Mouse (Mus musculus) midbrain, embryonic 13.5 days (tissue): ENCODE results near the gene Ralgapa2. TPM values are rescaled to one million over a fixed set of nuclear protein-coding genes. Genes with fewer than 3 reads are reported as not detected.

Experiments
- ATAC-seq: fragments of 200-750 bp; cut with Nextera tagmentation; 2 replicates; pipeline ENCODE4 v1.8.0; 2017; ENCODE audit warnings: mild to moderate bottlenecking, moderate TSS enrichment, moderate library complexity
- H3K27ac ChIP-seq: fragments of 300-500 bp; sonication (generic); 2 replicates; pipeline ENCODE4 v1.5.1; 2015; ENCODE audit warnings: inconsistent platforms, mild to moderate bottlenecking, moderate library complexity
- H3K27me3 ChIP-seq: fragments of 300-500 bp; sonication (generic); 2 replicates; pipeline ENCODE4 v1.6.1; 2015; ENCODE audit warnings: mild to moderate bottlenecking, inconsistent platforms
- H3K36me3 ChIP-seq: fragments of 300-500 bp; sonication (generic); 2 replicates; pipeline ENCODE4 v1.6.1; 2015; ENCODE audit warnings: mild to moderate bottlenecking, inconsistent platforms
- H3K4me1 ChIP-seq: fragments of 300-500 bp; sonication (generic); replicated peaks from 2 replicates; pipeline ENCODE4 v1.6.1; 2015; ENCODE audit warnings: inconsistent platforms
- H3K4me2 ChIP-seq: fragments of 300-500 bp; sonication (generic); replicated peaks from 2 replicates; pipeline ENCODE4 v1.6.1; 2015; ENCODE audit warnings: moderate library complexity, mild to moderate bottlenecking, inconsistent platforms
- H3K4me3 ChIP-seq: fragments of 300-500 bp; sonication (generic); replicated peaks from 2 replicates; pipeline ENCODE4 v1.5.1; 2015; ENCODE audit warnings: mild to moderate bottlenecking, inconsistent platforms
- H3K9ac ChIP-seq: fragments of 300-500 bp; sonication (generic); replicated peaks from 2 replicates; pipeline ENCODE4 v1.6.1; 2015; ENCODE audit warnings: mild to moderate bottlenecking, inconsistent platforms
- H3K9me3 ChIP-seq: fragments of 300-500 bp; sonication (generic); 2 replicates; pipeline ENCODE4 v1.6.1; 2016; ENCODE audit warnings: mild to moderate bottlenecking, inconsistent platforms
- WGBS: fragments of 180-500 bp; shearing (Covaris S2); methylation state at CpG from one replicate; pipeline ENCODE4 v1.1.7; 2015; 5-methylcytosine and 5-hydroxymethylcytosine counted together
- polyA plus RNA-seq: library from polyadenylated mRNA; unstranded; fragments of >200 nt; fragmentation: Nextera tagmentation; extraction: Ambion mirVana; gene quantifications from 2 replicates; pipeline ENCODE4 v1.2.1, GENCODE M21; 2015

Ralgapa2 gene
- 11.7 and 13.1 TPM in 2 replicates for polyA plus RNA-seq

DNA sequence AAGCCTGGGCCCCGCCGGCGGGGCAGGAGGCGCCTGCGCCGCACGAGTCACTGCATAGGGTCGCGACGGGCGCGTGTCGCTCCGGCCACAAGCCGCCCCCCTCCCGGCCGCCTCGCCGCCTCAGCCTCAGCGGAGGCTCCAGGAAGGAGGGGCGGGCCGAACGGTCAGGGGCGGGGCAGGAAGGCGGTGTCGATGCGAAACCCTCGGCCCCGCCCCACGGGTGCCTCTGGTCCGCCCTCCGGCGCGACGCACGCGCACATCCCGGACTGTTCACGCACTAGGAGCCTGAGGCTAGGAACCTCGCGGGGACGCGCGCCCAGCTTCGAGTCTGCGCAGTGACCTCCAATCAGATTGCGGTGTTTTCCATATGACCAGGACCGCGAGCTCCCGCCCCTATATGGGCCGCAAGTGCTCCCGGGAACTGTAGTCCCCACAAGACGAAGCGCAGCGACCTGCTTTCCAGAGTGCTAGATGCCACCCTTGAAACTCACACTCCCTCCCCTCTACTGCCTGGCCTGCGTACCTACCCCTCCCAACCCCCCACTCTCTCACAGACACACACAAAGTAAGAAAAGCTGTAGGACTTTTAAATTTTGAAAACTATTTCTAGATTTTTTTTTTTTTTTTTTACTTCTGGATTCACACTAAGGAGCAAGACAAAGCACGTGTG lies at the start of gene Ralgapa2:
Ralgapa2 (minus strand) TSS at position 434 of the 670 bp plus-strand sequence.
- Histone ChIP-seq H3K4me2 (peak within 1 kb of the TSS; percentile 81), H3K4me1 (peaks cover 21% of the 10 kb centered on the region), H3K27me3 (no peaks in the 10 kb centered on the region), H3K9ac (peak within 1 kb of the TSS; percentile 94), H3K27ac (peak within 1 kb of the TSS; percentile 46), H3K4me3 (peak within 1 kb of the TSS; percentile 91), H3K36me3 (no peaks in the 10 kb centered on the region), H3K9me3 (no peaks in the 10 kb centered on the region)
- WGBS = under 1% methylated on average over 47 of the region's 57 CpGs
- ATAC-seq = peak; percentile 99

- H3K4me3 ChIP-seq = no peak overlapping the region
- no peaks in the 10 kb centered on the region for H3K27me3 ChIP-seq
- no peaks in the 10 kb centered on the region for H3K4me1 ChIP-seq
- H3K4me2 ChIP-seq = no peak overlapping the region
- 86% methylated on average over 3 of the region's 3 CpGs for WGBS
- no peaks in the 10 kb centered on the region for H3K36me3 ChIP-seq
- no peaks in the 10 kb centered on the region for H3K9me3 ChIP-seq
- no peak for ATAC-seq
- H3K27ac ChIP-seq = no peak overlapping the region
- no peak overlapping the region for H3K9ac ChIP-seq
These were observed 49.4 kb upstream of the Ralgapa2 start for GRCm38 (mm10) chr2:146561505-146561904.

DNA sequence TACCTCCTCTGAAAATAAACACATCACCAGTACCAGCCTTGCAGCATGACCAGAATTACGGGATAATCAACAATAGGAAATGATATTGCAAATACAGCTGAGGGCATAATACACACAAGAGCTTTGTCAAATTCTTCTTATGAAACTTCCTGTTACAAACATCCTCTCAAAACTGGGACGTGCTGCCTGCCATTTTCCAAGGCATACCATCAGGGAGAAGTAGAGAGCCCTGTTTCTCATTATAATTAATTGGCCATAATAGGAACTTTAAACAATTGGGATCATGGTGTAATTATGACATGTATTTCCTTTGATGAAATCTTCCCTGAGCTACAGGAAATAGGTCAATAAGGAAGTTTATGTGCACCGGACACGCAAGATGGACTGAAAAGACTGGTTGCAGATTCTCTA lies 48.5 kb upstream of the Ralgapa2 start:
- no peak overlapping the region for H3K4me2 ChIP-seq
- WGBS = 95% methylated on average over 4 of the region's 4 CpGs
- H3K9me3 ChIP-seq = no peaks in the 10 kb centered on the region
- no peak overlapping the region for H3K9ac ChIP-seq
- no peak overlapping the region for H3K4me3 ChIP-seq
- no peak for ATAC-seq
- no peaks in the 10 kb centered on the region for H3K4me1 ChIP-seq
- no peak overlapping the region for H3K27ac ChIP-seq
- no peaks in the 10 kb centered on the region for H3K27me3 ChIP-seq
- H3K36me3 ChIP-seq = no peaks in the 10 kb centered on the region

DNA sequence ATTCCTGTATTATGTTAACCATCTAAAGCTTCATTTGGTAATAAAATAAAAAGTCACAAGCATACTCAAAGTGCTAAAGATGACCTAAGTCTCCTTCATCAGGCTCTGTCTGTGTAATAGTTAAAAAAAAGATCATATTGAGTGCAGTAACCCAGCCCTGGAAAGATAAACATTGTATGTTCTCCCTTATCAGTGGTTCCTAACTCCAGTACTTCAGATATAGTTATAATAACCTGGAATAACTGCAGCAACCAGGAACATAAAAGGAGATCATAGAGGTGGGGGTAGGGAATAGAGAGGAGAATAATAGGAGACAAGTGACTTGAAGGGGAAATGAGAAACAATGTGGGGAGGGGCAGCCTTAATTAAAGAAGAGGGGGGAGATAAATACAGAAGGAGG lies 44.0 kb upstream of the Ralgapa2 start:
- Histone ChIP-seq H3K27ac (no peak overlapping the region), H3K9ac (no peak overlapping the region), H3K9me3 (no peaks in the 10 kb centered on the region), H3K4me1 (no peaks in the 10 kb centered on the region), H3K4me3 (no peak overlapping the region), H3K36me3 (no peaks in the 10 kb centered on the region), H3K4me2 (no peak overlapping the region), H3K27me3 (no peaks in the 10 kb centered on the region)
- no peak for ATAC-seq

DNA sequence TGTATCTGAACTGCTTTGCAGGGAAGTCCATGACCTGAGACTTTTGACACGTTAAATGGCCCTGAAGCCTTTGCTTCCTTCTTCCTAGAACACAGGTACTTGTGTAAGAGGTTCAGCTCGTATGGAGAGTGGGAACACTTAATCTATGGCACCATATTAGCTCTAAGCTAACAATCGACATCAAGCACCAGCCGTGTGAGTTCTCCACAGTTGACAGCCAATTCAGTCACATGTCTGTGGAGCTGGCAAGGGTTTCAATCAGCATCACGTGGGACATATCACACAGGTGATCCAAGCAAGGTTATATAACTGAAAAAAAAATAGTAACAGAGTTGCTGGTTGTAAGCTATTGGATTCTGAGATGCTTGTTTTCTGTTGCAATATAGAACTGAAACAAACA lies 43.2 kb upstream of the Ralgapa2 start:
- Histone ChIP-seq H3K27ac (no peak overlapping the region), H3K4me1 (no peaks in the 10 kb centered on the region), H3K9ac (no peak overlapping the region), H3K36me3 (no peaks in the 10 kb centered on the region), H3K4me3 (no peak overlapping the region), H3K4me2 (no peak overlapping the region), H3K9me3 (no peaks in the 10 kb centered on the region), H3K27me3 (no peaks in the 10 kb centered on the region)
- no peak for ATAC-seq
- 81% methylated on average over 5 of the region's 5 CpGs for WGBS

GRCm38 (mm10) chr2:146553701-146554100 lies 41.6 kb upstream of the Ralgapa2 start:
- Histone ChIP-seq H3K9me3 (no peaks in the 10 kb centered on the region), H3K36me3 (no peaks in the 10 kb centered on the region), H3K4me2 (no peak overlapping the region), H3K9ac (no peak overlapping the region), H3K4me3 (no peak overlapping the region), H3K27me3 (no peaks in the 10 kb centered on the region), H3K4me1 (peaks cover 16% of the 10 kb centered on the region), H3K27ac (no peak overlapping the region)
- 49% methylated on average over 2 of the region's 2 CpGs for whole genome bisulfite sequencing
- ATAC-seq = no peak

- Histone ChIP-seq H3K27ac (no peak overlapping the region), H3K9me3 (no peaks in the 10 kb centered on the region), H3K4me1 (peaks cover 21% of the 10 kb centered on the region), H3K4me3 (no peak overlapping the region), H3K36me3 (no peaks in the 10 kb centered on the region), H3K4me2 (no peak overlapping the region), H3K9ac (no peak overlapping the region), H3K27me3 (no peaks in the 10 kb centered on the region)
- ATAC-seq = no peak
- 89% methylated on average over 4 of the region's 4 CpGs for WGBS
These were observed 39.7 kb upstream of the Ralgapa2 start for GRCm38 (mm10) chr2:146551818-146552217.

DNA sequence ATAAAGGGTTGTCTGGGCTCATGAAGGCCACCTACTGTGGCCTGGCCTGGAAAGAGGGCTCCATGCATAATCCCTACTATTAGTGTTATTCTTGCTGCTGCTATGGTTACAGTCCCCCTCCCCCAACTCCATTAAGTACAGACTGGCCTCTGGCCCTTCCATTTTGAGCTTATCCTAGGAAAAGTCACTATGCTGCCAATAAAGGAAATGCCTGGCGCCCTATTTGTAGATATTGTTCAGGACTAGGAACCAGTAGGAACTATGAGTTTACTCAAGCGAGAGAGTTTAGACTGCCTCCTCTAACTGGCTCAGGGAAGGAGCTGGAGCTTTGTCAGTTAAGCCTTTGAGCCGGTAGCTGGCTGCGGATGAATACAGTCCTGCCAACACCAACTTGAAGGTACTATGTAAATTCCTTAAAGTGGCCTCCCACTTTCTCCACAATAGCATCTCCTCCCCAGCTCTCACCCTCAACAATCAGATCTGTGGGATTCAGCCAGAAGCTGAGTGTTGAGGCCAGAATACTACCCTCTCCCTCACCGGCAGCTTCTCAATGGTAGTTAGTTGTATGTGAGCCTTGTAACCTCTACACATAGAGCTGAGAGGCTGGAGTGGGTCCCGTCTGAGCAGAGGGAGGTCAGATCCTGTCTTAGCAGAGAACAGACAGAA lies 37.1 kb upstream of the Ralgapa2 start:
- Histone ChIP-seq H3K36me3 (no peaks in the 10 kb centered on the region), H3K4me2 (no peak overlapping the region), H3K27ac (peak overlapping the region; percentile 49), H3K4me3 (no peak overlapping the region), H3K4me1 (peaks cover 21% of the 10 kb centered on the region), H3K9me3 (no peaks in the 10 kb centered on the region), H3K9ac (no peak overlapping the region), H3K27me3 (no peaks in the 10 kb centered on the region)
- ATAC-seq = peak; percentile 94
- WGBS = under 1% methylated on average over 6 of the region's 6 CpGs

DNA sequence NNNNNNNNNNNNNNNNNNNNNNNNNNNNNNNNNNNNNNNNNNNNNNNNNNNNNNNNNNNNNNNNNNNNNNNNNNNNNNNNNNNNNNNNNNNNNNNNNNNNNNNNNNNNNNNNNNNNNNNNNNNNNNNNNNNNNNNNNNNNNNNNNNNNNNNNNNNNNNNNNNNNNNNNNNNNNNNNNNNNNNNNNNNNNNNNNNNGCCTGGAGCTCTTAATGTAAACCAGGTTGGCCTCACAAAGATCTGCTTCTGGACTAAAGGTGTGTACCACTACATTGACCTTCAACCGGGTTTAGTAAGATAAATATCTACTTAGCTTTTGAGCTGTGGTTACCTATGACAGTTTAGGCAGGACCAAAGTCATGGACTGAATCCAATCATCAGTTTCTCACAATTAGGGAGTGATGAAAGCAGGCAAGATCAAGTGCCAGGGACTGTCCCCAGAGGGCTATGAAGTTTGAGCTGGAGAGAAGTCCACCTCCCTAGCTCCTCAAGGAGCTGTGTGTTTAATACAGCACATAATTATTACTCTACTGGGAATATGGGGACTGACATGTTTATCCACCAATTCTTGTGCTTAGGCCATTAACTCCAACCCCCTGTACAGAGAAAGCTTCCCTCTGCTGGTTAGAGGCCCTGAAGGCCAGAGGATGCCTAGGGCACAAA lies 32.1 kb upstream of the Ralgapa2 start:
- no peaks in the 10 kb centered on the region for H3K9me3 ChIP-seq
- H3K4me2 ChIP-seq = no peak overlapping the region
- H3K36me3 ChIP-seq = no peaks in the 10 kb centered on the region
- no peak overlapping the region for H3K9ac ChIP-seq
- no peaks in the 10 kb centered on the region for H3K27me3 ChIP-seq
- no peak overlapping the region for H3K27ac ChIP-seq
- 93% methylated on average over 1 of the region's 1 CpGs for WGBS
- ATAC-seq = no peak
- peaks cover 10% of the 10 kb centered on the region for H3K4me1 ChIP-seq
- no peak overlapping the region for H3K4me3 ChIP-seq

DNA sequence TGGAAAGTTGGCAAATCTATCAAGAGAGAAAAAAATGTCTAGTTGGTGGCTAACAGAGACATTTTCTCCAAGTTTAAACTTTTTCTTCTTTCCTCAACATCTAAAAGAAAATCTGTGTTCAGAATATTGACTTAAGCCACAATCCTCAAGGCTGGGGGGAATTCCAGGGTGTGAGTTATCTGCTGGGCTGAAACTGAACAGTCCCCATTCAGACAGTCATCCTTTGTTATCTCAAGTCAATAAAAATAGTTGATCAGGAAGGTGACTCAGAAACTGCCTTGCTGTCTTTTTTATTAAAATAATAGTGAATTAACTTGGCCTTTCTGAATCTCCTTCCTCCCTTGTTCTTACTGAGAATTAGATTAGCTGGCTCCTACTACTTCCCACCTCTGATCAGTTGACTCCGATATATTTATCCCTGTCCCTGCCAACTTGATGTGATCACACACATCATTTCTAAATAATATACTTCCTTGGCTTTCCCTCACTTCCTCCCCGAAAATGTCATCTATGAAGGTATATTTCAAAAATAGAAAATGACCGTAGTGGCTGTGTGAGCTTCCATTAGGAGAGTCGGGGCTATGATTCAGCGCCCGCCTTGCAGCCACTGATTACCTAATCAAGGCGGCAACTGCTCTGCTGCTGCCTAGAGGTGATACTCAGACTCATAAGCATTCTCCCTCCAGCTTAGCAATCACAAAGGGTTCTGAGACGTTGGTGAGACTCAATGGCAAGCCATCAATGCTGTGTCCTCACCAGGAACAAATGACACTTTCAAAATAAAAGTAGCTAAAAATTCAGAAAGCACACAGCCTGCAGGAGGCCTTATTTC lies 21.2 kb upstream of the Ralgapa2 start:
- Histone ChIP-seq H3K27ac (no peak overlapping the region), H3K9me3 (no peaks in the 10 kb centered on the region), H3K4me2 (no peak overlapping the region), H3K36me3 (no peaks in the 10 kb centered on the region), H3K9ac (no peak overlapping the region), H3K27me3 (no peaks in the 10 kb centered on the region), H3K4me3 (no peak overlapping the region), H3K4me1 (no peaks in the 10 kb centered on the region)
- 78% methylated on average over 8 of the region's 8 CpGs for WGBS
- ATAC-seq = no peak

- no peak overlapping the region for H3K9ac ChIP-seq
- H3K4me1 ChIP-seq = no peaks in the 10 kb centered on the region
- H3K36me3 ChIP-seq = no peaks in the 10 kb centered on the region
- no peaks in the 10 kb centered on the region for H3K27me3 ChIP-seq
- H3K27ac ChIP-seq = no peak overlapping the region
- no peaks in the 10 kb centered on the region for H3K9me3 ChIP-seq
- ATAC-seq = no peak
- no peak overlapping the region for H3K4me2 ChIP-seq
- WGBS = 94% methylated on average over 3 of the region's 3 CpGs
- H3K4me3 ChIP-seq = no peak overlapping the region
These were observed 20.3 kb upstream of the Ralgapa2 start for GRCm38 (mm10) chr2:146532493-146532892.

DNA sequence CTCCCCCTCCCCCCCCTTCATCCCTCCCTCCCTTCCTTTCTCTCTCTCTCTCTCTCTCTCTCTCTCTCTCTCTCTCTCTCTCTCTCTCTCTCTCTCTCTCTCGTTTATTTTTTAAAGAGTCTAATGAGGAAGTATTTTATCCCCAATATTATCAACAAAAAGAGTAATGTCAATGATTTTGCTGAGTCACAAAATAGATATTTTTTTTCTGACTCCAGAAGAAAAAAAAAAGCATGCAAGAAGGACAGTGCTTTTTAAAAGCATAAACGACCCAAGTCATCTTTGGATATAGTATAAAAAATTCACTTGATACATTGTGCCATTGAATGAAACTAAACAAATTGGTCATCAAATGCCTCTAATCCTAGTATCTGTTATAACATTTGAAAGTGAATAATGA lies 13.3 kb upstream of the Ralgapa2 start:
- no peak for ATAC-seq
- no peak overlapping the region for H3K27ac ChIP-seq

More for the DNA sequence above, 13.3 kb upstream of the Ralgapa2 start:
- Histone ChIP-seq H3K4me1 (no peaks in the 10 kb centered on the region), H3K36me3 (no peaks in the 10 kb centered on the region), H3K27me3 (no peaks in the 10 kb centered on the region), H3K4me3 (no peak overlapping the region), H3K9me3 (no peaks in the 10 kb centered on the region), H3K9ac (no peak overlapping the region), H3K4me2 (no peak overlapping the region)
- WGBS = 58% methylated on average over 2 of the region's 2 CpGs
